Mouse (Mus musculus) heart, adult 2 months (tissue): Measurements from ENCODE around the gene Sox3.

Experiments
- CTCF ChIP-seq: fragments of 200-600 bp; IDR thresholded peaks from 2 replicates; pipeline ENCODE4 v1.8.1; 2022; ENCODE audit warnings: antibody characterized with exemption, mild to moderate bottlenecking, moderate library complexity
- EP300 ChIP-seq: fragments of 200-500 bp; IDR thresholded peaks from 2 replicates; pipeline ENCODE4 v1.6.1; 2011; ENCODE audit warnings: low read depth, low read length, control low read depth; ENCODE audit not compliant: insufficient read depth
- POLR2A ChIP-seq: fragments of 200-500 bp; IDR thresholded peaks from 2 replicates; pipeline ENCODE4 v1.6.1; 2011; ENCODE audit warnings: mild to moderate bottlenecking, low read depth, low read length, control low read depth; ENCODE audit not compliant: insufficient read depth

- no peak for TF ChIP-seq CTCF
- no peak for TF ChIP-seq POLR2A
- no peak for TF ChIP-seq EP300
These were observed 3.1 kb upstream of the Sox3 start for GRCm38 (mm10) chrX:60896296-60896695.
